Mouse (Mus musculus): ENCODE data around the gene Tnk1.
"Not testable (repeated sequence)": the region's sequence is repeated elsewhere in the genome, so short reads cannot be mapped to it uniquely, and the experiment has no call there.

Gene Tnk1

DNA sequence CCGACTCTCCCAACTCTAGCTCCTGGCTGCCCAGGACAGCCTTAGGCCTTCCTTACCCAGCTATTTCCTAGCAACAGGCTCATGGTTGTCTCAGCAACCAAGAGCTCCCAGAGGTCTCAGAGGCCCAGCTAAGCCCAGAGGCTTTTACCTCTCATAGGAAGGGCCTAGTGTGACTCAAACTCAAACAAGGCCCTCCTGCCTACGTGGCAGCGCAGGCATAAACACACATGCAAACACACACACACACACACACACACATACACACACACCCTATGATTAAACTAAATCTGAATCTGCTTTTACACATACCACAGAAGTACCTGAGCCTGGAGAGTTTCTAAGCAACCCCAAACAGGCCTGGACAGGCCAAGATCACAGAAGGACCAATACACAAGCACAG lies 19.9 kb upstream of the Tnk1 start:
- DNase-seq = no peak

DNA sequence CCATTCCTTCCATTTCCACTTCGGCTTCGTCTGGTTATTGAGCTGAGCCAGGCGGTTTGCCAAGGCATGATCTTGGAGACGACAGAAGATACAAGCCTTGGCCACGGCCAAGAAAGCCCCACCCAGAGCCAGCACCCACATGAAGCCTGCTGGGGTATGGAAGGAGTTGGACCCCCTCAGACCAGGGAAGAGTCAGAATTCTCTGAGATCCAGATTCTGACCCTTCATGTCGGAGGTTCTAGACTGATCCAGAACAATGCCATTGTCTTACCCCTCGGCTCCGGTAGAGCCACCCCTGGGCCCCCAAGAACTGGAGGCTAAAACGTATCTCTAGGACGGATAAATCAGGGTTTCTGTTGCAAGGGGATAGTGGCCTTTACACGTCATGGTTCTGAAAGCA lies 19.3 kb upstream of the Tnk1 start, which contains the start of gene Tmem95:
Tmem95 (minus strand) TSS at position 141 of the 400 bp plus-strand sequence.
- no peak for DNase-seq

DNA sequence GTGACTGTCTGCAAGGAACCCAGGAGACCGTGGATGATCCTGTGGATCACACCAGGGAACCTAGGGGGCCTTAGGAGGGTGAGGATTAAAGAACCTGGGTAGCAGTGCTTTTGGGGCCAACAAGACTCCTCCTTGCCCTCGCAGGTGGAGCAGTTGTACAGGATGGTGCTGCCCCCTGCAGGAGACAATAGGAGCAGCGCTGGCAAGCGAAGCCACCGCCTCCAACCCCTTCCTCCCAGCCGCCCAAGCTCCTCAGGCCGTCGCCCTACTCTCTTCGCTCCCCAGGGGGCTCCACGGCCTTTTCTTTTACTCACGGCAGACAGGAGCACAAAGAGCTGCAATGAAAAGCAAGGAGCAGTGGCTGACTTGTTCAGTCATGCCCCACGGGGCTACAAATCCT lies 18.3 kb upstream of the Tnk1 start:
- peak; percentile 79 to 83 for DNase-seq

DNA sequence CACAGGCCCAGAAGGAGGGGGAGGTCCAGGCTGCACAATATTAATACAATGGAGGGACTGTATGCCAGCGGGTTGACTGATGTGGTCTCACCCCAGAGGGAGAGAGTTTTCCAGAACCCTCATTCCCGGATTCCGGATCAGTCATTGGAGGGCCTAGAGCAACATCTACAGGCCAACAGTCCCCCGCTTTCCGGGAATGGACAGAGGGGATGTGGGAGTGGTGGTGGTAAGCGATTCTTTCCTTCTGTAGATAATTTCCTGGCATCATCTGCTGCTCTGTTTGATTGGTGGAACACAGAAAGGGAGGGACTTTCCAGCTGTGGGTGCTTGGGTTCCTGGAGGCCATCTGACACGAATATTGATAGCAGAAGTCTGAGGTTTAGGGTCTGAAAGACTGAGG lies 17.7 kb upstream of the Tnk1 start:
- peak in 1 of 2 experiments; percentile 23 for DNase-seq

DNA sequence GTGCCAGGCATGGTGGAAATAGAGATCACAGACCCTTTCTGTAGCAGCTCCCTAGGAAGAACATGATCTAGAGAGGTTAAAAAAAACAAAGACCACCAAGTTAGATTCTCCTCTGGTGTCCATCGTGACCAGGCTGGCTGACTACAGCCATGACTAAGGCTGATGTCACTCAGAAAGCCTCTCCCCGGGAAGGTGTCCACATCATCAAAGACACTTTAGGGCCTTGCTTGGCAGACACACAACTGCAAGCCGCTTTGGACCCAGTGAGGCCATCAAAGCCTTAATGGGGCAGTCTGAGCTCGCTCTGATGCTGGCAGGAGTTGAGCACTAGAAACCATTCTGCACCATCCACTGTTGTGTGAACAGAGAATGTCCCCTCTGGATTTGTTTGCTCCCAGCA lies 13.9 kb upstream of the Tnk1 start:
- DNase-seq = no peak

DNA sequence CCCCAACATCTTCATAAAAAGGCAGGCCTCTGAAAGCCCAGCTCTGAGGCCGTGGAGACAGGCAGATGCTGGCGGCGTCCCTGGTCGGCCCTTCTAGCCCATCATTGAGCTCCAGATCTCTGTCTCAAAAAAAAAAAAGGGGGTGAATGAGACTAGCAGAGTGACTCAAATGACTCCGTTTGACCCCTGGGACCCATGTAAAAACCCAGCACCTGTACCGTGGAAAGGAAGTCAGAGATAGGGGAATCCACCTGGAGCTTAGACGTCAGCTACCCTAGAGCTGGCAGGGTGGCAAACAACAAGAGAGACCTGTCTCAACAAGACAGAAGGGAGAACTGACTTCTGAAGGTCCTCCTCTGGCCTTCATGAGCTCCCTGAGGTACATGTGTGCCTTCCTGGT lies 13.3 kb upstream of the Tnk1 start:
- no peak for DNase-seq

DNA sequence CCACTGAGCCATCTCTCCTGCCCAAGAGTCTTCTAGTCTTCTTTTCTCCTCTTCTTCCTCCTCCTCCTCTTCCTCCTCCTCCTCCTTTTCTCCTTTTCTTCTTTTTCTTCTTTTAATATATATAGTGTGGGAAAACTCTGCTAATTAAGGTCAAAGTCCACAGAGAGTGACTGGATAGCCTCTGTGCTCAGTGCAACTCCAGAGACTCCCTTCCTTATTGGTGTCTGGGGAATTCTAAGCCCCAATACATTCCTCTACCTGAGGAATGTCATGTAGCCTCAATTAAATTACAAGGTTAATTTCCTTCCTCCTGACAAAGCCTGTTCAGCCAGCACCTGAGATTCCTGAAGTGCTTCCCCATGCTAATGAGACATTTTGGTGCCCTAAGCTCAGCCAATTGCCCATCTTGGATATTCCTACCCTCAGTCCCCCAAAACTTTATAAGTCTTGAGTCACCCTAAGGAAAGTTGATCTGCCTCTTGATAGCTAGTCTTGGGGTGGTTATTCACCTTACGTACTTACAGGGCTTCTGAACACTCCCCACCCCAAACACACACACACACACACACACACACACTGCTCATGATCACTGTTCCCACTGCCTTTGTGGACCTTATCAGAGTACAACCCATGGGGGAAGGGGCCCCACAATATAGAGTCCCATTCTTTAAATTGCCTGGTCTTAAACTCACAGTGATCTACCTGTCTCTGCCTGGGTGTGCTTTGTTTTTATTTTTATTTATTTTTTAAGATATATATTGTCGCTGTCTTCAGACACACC lies 11.9 kb upstream of the Tnk1 start:
- DNase-seq = no peak

DNA sequence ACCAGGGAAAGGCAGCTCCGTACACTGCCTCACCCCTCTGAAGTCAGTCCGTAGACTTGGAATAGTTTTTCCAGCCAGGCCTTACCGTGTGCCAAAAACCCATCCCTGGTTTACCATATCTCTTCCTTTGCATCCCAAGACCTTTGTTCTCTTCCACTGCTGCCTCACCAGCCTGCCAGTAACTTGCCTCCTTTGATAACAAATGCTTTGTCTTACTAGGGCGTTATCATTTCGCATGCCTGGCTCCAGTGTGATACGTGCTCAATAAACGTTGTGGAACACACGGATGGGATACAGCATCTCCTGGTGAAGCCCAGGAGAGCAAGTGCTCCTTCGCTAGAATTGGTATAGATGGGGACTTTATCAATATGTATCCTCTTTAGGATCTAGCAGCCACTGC lies 8.8 kb upstream of the Tnk1 start:
- no peak for DNase-seq

DNA sequence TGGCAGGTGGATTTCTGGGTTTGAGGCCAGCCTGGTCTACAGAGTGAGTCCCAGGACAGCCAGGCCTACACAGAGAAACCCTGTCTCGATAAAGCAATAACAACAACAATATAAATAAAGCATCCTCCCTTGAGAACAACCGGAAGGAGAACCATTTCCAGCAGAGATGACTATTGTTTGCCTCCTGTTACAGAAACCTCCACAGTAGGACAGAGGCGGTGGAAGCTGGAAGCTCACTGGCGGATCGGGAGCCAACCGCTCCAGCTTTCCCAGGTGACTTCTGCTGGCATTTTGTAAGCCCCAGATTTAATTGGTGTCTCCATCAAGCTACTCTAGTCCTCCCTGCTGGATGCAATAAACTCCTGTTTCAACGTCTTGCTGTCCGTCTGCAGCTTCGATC lies 7.0 kb upstream of the Tnk1 start:
- DNase-seq = no peak

DNA sequence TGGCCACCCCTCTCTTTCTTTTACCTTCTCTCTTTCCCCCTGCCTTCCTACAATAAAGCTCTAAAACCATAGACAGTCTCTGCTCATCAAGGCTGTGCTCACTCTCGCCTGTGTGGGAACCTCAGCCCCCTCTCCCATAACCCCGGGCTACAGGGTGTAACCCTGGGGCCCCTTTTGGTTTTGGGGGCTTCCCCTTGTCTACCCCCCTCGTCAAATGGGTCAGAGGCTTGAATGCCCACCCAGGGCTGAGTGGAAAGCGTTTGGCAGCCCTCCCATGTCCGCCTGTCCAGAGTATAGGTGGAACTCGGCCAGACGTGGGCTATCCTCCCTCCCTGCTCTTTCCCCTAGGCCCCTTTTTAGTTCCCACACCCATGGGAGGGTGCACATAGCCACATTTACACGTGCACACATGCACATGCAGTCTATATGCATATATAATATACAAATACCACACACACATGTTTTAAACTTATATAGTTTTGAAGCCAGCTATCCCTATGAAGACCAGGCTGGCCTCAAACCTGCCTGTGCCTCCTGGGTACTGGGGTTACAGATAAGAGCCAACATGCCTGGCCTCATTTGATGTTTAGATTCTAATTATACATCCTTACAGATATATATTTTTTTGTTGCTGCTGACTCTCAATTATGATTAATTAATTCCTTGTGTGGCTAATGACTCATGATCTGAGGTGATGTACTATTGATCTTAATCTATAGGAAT lies 5.8 kb upstream of the Tnk1 start:
- DNase-seq = no peak

DNA sequence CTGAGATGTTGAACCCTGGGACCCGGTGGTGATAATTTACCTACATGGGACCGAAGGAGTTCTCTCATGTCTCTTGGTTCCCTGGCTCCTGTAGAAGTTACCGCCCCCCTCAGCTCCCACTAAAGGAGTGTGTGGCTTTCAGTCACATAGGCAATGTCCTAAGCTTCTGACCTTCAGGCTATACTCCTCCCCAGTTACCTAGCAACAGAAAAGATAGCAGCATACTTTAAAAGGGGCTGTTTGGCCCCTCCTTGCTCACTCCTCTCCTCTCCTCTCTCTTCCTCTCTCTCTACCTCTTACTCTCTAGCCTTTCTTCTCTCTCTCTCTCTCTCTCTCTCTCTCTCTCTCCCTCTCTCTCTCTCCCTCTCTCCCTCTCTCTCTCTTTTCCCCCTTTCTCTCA lies 5.2 kb upstream of the Tnk1 start:
- DNase-seq = not testable (repeated sequence)

DNA sequence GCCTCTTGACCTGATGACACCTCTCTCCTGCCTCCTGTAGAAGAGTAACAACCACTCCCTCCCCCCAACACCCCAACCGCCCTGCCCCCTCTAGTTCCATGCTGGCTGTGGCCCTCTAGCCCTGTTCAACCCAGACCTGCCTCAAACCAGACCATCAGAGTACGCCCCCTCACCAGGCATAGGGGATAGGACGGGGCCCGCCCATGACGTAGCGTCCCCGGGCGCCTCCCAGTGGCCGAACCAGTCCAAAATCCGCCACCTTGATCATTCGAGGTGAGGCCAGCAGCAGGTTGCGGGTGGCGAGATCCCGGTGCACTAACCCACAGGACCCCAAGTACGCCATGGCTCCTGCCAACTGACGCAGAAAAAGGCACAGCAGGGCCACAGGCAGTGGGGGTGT lies 3.2 kb downstream of the Tnk1 start:
- DNase-seq = peak in 1 of 2 experiments; percentile 31

DNA sequence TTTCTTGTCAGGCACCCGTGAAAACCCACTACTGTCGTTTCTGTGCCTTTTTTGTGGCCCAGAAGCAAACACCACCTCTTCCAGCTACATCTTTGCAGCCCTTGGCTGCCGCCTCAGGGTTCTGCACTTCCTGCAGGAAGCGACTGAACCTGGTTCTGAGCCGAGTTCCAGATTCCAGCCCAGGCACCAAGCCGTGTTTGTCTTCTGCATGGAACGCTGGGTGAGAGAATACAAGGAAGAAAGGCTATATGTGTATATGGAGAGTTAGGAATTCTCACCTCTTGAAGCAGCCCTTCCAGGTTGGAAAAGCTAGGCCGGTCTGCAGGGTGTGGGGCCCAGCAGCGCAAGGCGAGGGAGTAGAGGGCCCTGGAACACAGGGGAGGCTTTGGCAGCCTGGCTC lies 3.9 kb downstream of the Tnk1 start:
- DNase-seq = no peak

DNA sequence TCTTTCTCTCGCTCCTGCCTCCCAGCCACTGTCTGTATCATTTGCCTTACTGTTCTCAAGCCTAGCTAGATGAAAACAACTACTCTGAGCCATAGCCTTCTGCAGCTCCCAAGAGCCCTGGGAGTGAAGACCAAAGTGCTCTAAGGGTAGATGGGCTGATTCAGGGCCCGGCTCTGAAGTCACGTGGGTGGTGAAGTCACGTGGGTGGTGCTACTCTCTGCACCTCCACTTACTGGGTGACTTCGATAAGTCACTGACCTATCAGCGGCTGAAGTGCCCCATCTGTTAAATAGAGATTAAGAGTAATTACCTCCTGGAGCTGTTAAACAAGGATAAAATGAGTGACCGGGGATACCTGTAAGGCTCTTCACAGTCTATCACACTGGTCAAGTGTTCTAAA lies 4.5 kb downstream of the Tnk1 start:
- DNase-seq = no peak

DNA sequence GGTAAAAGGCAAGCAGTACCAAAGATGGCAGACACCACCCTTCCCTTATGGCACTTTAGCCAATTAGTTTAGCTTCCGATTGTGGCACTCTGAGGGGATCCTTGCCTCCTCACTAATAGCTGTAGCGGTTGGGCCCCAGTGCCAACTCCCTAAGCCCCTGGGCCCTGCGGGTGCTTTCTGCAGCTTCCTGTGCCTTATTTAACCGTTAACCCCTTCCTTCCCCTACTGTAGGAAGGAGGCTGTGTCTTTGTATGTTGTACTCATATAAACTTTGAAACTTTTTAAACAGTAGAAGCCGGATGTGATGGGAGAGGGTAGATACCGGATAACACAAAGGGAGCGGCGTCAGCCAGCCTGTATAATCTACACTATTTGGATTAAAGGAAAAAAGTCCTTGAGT lies 7.8 kb downstream of the Tnk1 start:
- DNase-seq = no peak

DNA sequence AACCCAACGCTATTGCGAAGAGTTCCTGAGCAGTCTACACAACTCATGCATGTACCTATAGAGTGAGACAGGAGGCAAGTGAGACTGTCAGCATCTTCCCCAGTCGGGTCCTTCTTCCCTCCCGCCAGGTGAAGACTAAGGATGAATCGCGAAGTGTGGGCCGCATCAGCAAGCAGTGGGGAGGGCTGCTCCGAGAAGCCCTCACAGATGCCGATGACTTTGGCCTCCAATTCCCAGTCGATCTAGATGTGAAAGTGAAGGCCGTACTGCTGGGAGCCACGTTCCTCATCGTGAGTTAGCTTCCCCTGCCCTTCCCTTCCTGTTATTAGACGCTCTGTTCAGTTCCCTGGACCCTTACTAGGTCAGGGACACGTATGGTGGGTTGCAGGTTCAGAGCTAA lies 8.6 kb downstream of the Tnk1 start:
- DNase-seq = no peak

DNA sequence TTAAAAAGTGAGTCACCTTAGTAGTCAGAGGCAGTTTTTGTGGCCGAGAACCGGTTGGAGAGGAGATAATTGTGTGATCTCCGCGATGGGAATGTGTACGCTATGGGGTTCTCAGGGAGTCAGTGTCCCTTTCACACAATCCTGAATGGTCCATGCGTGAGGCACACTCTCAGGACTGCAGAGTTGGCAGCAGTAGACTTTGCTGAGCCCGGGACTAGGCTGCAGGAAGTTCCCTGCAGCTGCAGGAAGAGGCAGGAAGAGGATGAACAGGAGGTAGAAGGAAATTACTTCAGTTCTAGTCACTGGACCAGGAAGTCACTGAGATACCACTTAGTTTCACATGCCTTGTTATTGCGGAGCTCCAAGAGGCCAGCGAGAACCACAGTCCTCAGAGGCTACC lies 9.4 kb downstream of the Tnk1 start:
- DNase-seq = no peak

DNA sequence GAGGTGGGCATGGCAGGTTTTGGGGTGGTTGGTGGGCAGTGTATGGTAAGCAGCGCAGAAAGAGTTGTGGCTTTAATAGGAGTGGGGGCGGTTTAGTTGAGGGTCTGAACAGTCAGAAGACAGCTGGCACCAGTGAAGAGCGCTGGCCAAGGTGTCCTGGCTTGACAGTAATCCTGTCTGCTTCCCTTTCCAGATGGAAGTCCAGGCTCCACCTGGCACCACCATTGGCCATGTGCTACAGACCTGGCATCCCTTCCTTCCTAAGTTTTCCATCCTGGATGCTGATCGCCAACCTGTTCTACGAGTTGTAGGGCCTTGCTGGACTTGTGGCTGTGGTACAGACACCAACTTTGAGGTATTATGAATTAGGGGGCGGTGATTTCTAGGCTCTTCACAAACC lies 10.5 kb downstream of the Tnk1 start:
- DNase-seq = no peak

DNA sequence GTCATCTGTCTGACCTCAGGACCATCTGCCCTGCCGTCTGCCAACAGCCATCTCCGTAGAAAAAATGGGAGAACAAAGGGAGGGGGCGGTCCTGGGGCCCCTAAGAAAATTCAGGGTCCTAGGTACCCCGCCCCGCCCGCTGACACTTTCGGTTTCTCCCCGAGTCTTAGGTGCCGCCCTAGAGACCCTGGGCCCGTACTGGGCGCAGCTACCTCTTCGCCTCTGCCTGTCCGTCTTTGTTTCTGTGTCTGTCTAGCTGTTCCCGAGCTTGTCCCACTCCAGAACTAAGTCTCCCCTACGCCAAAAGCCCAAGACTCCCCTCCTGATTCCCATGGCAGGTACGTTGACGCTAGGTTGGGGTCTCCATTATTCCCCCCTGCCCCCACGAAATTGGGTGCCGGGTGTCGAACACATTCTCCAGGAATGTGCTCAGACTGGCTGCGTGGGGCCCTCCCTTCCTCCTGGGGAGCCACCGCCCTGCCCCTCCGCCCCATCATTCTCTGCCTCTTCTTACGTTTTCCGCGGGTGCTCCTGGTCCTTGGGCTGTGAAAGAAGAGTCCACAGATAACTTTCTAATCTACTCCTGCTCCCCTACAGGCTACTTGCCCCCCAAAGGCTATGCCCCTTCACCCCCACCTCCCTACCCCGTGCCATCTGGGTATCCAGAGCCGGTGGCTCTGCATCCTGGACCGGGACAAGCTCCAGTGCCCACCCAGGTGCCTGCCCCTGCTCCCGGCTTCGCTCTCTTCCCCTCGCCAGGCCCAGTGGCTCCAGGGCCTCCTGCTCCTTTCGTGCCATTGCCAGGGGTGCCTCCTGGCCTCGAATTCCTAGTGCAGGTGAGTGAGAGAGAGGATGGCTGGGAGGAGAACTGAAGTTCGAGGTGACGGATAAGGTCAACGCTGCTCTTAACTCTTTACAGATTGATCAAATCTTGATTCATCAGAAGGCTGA lies 11.5 kb downstream of the Tnk1 start:
- DNase-seq = no peak

DNA sequence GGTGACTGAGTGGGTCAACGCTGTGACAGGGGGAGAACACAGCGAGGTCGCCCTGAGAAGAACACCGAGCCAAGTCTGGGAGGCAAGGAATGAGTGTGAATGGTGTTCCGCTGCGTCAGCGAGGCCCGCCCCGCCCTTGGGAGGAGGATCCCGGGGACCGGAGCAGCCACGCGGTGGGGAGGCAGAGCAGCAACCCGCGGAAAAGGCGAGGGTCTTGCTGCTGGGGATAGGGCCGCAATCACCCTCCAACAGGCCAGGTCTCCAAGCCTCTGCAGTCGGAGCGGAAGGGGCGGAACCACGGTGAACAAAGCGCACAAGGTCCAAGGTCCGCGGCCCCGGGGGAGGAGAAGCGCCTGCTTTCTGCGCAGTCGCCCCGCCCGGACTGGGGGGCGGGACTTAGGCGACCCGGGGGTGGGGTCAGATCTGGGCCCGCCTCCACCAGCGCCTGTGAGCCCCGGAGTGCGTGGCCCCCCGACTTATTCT lies 12.3 kb downstream of the Tnk1 start, which contains the start of gene Plscr3:
Plscr3 (plus strand) TSS at position 179 of the 483 bp plus-strand sequence.
- peak; percentile 85 to 87 for DNase-seq

DNA sequence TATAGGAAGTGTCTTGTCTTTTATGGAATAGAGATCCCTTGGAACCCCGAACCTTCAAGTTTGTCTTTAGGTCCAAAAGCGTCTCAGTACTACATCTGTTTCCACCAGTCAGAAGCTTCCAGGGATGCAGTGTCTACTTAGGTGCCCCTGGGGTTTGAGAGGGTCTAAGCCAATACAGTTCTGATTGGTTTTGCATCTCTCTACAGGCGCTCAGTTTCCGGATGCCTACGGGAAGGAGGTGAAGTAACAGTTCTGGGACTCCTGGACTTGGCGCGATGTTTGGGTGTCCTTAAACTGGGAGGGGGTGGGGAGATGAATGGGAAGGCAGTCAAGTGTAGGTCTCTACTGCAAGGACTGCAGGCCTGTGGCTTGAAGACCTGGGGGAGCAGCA lies 19.8 kb downstream of the Tnk1 start:
- no peak for DNase-seq

DNA sequence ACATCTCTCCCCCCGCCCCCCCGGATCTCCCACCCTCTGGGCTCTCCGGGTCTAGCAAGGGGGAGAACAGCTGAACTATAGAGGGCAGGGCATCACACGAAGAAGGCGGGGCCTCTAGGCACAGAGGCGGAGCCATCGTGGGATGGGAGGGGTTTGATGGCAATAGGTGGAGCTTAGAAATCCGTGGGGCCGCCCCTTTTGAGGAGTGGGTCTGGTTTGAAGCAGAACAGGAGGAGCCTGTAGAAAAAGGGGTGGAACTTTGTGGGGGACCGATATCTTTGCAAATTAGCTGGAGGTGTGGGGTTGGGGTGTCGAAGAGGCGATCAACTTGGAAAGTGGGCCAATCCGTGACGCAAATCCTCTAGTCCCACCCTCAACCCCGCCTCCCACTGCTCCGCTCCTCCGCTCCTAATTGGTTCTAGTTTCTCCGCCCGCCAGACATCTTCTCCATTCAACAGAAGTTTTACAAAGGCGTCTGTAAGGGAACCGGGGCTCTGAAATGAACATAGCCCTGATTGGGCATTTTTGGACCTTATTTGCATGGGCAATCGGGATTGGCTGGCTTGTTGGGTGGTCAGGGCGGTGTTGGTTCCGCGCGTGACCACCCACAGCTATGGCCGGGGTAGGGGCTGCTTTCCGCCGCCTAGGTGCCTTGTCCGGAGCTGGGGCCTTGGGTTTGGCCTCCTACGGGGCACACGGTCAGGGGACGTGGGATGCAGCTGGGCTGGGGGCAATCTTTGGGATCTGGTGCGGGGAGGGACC lies 20.4 kb downstream of the Tnk1 start, which contains the start of gene Tmem256:
Tmem256 (plus strand) TSS at position 563 of the 762 bp plus-strand sequence.
- DNase-seq = peak; percentile 78 to 89

All from thymus, adult 18-20 months (tissue).